Mouse (Mus musculus): ENCODE measurements around the gene Pygm. TPM values are rescaled to one million over a fixed set of nuclear protein-coding genes. Genes with fewer than 3 reads are reported as not detected.
A peak's percentile ranks its signal among the peaks of the same experiment; 100 is the strongest.

Pygm gene
- total RNA-seq, 2 experiments from 2014 or later, result 26.6 to 32.3 TPM

GRCm38 (mm10) chr19:6383470-6383869 is 729 bp upstream of the Pygm start:
- no peak for DNase-seq (ENCODE audit: extremely low spot score in 1 of 2, low spot score in 1 of 2)

- no peak for DNase-seq (ENCODE audit: extremely low spot score in 1 of 2, low spot score in 1 of 2)
Measured at GRCm38 (mm10) chr19:6384954-6385353, 755 bp downstream of the Pygm start.

DNA sequence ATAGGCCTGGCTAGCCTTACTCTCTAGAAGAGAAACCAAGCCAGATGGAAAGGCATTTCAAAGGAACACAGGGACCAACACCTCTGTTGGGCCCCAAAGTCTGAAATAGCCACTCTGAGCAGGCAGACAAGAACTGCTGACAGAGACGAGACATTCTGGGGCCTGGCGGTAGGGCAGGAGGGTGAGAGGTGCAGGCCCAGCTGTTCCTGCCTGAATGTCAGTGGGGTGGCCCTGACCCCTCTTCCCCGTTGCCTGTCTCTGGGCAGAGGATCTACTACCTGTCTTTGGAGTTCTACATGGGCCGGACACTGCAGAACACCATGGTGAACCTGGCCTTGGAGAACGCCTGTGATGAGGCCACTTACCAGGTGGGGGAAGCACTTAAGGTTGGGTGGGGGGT is 1.2 kb downstream of the Pygm start:
- DNase-seq (ENCODE audit: extremely low spot score in 1 of 2, low spot score in 1 of 2), result no peak

GRCm38 (mm10) chr19:6385821-6386220 is 1.6 kb downstream of the Pygm start:
- no peak for DNase-seq (ENCODE audit: extremely low spot score in 1 of 2, low spot score in 1 of 2)

DNA sequence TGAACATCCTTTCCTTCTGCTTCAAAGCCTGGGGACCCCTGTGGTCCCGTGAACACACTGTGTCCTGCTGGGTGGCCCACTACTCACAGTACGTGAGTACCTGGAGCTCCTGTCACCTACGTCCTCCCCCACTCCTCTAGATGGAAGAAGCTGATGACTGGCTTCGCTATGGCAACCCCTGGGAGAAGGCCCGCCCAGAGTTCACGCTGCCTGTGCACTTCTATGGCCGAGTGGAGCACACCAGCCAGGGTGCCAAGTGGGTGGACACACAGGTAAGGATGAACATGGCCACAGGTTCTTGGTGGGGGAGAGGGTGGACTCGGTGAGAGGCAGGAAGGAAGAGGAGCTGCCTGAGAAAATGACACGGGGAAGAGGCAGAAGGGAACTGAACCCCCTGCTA is 2.0 kb downstream of the Pygm start:
- no peak for DNase-seq (ENCODE audit: extremely low spot score in 1 of 2, low spot score in 1 of 2)

DNA sequence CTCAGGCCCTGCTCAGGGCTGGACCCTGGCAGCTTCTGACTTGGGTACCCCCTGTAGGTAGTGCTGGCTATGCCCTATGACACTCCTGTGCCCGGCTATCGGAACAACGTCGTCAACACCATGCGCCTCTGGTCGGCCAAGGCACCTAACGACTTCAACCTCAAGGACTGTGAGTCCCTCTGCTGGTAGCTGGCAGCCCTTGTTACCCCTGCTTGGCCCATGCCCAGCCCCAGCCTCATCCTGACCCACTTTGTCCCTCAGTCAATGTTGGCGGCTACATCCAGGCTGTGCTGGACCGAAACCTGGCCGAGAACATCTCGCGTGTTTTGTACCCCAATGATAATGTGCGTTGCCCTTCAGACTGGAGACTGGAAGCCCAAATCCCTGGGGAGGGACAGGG is 3.8 kb downstream of the Pygm start:
- DNase-seq (ENCODE audit: extremely low spot score in 1 of 2, low spot score in 1 of 2), result no peak

DNA sequence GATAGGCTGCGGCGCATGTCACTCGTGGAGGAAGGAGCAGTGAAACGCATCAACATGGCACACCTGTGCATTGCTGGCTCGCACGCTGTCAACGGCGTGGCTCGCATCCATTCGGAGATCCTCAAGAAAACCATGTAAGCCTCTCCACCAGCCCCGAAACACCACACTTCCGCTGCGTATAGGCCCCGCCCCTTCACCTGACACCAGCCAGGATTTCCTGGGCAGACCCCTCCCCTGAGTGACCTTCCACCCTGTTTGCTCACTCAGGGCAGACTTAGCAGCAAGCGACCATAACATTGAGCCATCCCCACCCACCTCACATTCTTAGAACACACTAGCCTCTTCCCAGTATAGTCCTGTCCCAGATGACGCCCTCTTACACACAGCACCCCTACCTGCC is 5.6 kb downstream of the Pygm start:
- no peak for DNase-seq (ENCODE audit: extremely low spot score in 1 of 2, low spot score in 1 of 2)

DNA sequence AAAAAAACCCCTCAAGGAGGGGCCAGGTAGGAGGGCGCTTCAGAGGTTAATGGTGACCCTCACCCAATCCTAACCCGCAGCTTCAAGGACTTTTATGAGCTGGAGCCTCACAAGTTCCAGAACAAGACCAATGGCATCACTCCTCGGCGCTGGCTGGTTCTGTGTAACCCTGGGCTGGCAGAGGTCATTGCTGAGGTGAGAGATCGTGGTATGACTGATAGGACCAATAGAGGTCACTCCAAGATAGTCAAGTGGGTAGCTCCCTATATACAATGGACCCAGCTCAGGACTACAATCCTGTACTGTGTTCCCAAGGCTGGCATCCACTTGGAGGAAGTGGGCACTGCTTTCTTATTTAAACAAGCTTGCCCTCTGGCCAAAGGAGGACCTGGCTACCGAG is 6.1 kb downstream of the Pygm start:
- no peak for DNase-seq (ENCODE audit: extremely low spot score in 1 of 2, low spot score in 1 of 2)

DNA sequence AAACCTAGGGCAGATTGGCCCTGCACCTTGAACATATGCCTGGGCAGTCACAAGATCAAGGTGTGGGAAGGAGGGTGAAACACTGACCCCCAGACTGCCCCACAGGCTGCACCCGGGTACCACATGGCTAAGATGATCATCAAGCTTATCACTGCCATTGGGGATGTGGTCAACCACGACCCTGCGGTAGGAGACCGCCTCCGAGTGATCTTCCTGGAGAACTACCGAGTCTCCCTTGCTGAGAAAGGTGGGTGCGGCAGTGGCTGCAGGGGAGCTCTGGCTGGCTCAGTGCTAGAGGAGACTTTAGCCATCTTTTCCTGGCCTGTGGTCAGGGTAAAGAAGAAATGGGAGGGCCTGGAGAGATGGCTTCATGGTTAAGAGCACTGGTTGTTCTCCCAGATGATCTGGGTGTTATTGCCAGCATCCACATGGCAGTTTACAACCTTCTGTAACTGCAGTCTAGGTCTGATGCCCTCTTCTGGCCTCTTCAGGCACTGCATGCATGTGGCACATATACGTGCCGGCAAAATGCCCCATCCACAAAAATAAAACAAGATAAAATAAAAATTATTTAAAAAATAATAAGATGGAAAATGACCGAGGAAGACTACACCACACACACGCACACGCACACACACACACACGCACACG is 8.7 kb downstream of the Pygm start:
- no peak for DNase-seq (ENCODE audit: extremely low spot score in 1 of 2, low spot score in 1 of 2)

DNA sequence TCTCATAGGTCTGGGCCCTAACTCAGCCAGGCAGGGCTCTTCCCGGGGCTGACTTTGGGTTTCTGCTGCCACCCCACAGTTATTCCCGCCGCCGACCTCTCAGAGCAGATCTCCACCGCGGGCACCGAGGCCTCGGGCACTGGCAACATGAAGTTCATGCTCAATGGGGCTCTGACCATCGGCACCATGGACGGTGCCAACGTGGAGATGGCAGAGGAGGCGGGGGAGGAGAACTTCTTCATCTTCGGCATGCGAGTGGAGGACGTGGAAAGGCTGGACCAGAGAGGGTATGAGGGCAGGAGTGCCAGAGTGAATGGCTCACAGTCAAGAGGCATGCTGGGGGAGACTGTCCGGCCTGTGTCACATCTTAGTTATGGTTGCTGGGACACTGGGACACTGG is 9.4 kb downstream of the Pygm start:
- no peak for DNase-seq (ENCODE audit: extremely low spot score in 1 of 2, low spot score in 1 of 2)

DNA sequence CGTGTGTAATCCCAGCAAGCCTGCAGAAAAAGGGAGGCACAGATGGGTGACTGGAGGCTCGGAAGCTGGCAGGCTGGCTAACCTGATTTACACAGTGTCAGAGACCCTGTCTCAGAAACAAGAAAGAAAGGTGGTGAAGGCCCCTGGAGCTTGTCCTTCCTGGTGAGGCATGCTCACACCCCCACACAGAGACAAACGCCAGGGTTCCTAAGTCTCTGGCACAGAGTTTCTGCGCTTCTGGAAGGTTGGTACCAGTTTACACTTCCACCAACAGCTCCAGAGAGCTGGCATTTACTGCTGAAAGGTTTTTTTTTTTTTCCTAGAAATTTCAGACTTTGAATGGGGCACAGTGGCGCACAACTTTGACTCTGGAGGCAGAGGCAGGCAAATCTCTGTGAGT is 12.0 kb downstream of the Pygm start:
- DNase-seq (ENCODE audit: extremely low spot score in 1 of 2, low spot score in 1 of 2), result no peak

GRCm38 (mm10) chr19:6397582-6398249 is 13.5 kb downstream of the Pygm start:
- DNase-seq (ENCODE audit: extremely low spot score in 1 of 2, low spot score in 1 of 2), result no peak

- DNase-seq (ENCODE audit: extremely low spot score in 1 of 2, low spot score in 1 of 2), result no peak
Measured at GRCm38 (mm10) chr19:6398447-6399284, 14.5 kb downstream of the Pygm start.

GRCm38 (mm10) chr19:6399285-6400095 is 15.3 kb downstream of the Pygm start, which contains the start of gene Rasgrp2:
Gene Rasgrp2, plus strand, starts transcription at chr19:6399340.
- no peak for DNase-seq (ENCODE audit: extremely low spot score in 1 of 2, low spot score in 1 of 2)

- DNase-seq (ENCODE audit: extremely low spot score in 1 of 2, low spot score in 1 of 2), result no peak
Measured at GRCm38 (mm10) chr19:6400096-6401086, 16.2 kb downstream of the Pygm start.

DNA sequence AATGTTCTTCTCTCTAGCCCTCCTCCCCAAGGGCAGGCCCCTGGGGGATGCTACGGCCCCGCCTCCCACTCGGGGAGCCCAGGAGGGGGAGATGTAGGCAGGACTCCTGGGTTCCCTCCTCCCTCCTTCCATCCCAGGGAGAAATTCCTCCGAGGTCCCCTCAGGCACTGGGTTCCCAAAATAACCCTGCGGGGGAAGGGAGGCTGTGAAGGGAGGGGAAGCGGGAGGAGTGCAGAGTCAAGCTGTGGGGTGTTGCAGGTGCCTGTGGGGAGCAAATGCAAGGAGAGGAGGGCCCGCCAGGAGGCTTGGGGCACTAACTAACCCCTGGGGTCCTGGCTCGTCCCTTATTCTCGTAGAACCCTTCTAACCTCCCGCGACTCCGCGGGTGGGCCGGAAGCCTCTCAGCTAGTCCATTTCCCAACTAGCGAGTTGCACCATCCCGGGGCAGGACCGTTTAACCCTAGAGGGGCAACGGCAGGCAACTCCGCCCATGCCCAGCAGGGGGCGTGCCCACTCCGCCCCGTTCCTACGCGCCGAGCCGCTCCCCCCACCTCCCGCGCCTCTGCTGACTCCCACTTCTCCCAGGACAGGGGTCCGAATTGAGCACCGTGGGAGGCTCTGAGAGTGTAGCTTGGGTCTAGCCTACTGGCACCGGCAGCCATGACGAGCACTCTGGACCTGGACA is 17.1 kb downstream of the Pygm start:
- DNase-seq (ENCODE audit: extremely low spot score in 1 of 2, low spot score in 1 of 2), result peak; percentile 67 to 70

DNA sequence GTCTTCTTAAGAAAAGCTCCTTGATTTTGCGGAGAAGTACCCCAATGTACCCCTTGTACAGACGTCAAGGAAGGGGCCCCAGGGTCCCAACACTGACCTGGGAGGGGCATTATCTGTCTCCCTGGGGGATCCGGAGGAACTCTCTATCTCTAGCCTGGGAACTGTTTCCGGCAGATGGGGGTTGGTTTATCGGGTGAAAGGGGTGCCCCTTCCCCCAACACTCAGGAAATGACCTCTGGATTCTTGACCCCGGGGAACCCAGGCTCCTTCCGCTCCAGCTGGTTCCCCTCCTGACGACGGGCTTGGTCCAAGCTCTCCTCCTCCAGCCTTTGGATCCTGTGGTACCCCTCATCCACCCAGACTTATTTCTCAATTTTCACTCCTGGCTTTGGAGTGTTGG is 17.8 kb downstream of the Pygm start:
- no peak for DNase-seq (ENCODE audit: extremely low spot score in 1 of 2, low spot score in 1 of 2)

- no peak for DNase-seq (ENCODE audit: extremely low spot score in 1 of 2, low spot score in 1 of 2)
Measured at GRCm38 (mm10) chr19:6403869-6404268, 19.7 kb downstream of the Pygm start.

DNA sequence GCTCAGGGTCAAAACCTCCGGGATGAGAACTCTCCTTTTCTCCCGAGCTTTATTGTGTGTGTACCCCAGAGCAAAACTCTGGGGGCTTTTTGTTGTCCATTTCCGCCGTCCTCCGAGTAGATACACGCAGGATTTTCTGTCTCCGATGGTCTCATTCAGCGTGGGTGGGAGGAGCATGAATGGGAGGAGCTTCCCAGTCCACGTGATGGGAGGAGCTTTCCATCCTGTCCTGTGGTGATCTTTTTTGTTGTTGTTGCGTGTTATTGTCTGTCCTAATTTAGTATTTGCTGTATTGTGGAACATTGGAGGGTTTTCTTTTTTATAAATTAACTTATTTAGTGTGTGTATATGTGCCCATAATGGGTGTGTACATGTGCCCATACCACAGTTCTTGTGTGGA is 21.2 kb downstream of the Pygm start:
- DNase-seq (ENCODE audit: extremely low spot score in 1 of 2, low spot score in 1 of 2), result no peak

All from layer of hippocampus, postnatal 25 days (tissue).